Mouse (Mus musculus) stomach, embryonic 14.5 days (tissue): ENCODE results near the gene Ms4a4b. TPM values are rescaled to one million over a fixed set of nuclear protein-coding genes. Genes with fewer than 3 reads are reported as not detected.

Experiments
- polyA plus RNA-seq: library from polyadenylated mRNA; unstranded; fragments of >200 nt; fragmentation: Nextera tagmentation; extraction: Ambion mirVana; gene quantifications from 2 replicates; pipeline ENCODE4 v1.2.1, GENCODE M21; 2014

The Ms4a4b gene
- polyA plus RNA-seq, 1 experiment from 2014 or later, result 0.77 TPM

Other genes starting within 250 kb of the Ms4a4b start
- not detected in 2 replicates for gene Ms4a13, start 246.8 kb upstream of the Ms4a4b start, polyA plus RNA-seq
- gene Ms4a12, start 211.1 kb upstream of the Ms4a4b start, polyA plus RNA-seq, result not detected in 2 replicates
- 0.12 TPM in 1 of 2 replicates, not detected in the other for gene Ms4a1, start 177.3 kb upstream of the Ms4a4b start, polyA plus RNA-seq
- not detected in 2 replicates for gene Ms4a5, start 159.7 kb upstream of the Ms4a4b start, polyA plus RNA-seq
- gene Ms4a14, start 129.1 kb upstream of the Ms4a4b start, polyA plus RNA-seq, result 0.08 TPM in 1 of 2 replicates, not detected in the other
- 6.0 and 6.7 TPM in 2 replicates for gene Ms4a7, start 107.4 kb upstream of the Ms4a4b start, polyA plus RNA-seq
- 7.2 and 7.9 TPM in 2 replicates for gene Ms4a4a, start 68.0 kb upstream of the Ms4a4b start, polyA plus RNA-seq
- 0.61 and 1.0 TPM in 2 replicates for gene Ms4a4c, start 38.8 kb upstream of the Ms4a4b start, polyA plus RNA-seq
- 8.2 and 9.2 TPM in 2 replicates for gene Ms4a6c, start 25.8 kb downstream of the Ms4a4b start, polyA plus RNA-seq
- gene Gm8369, start 42.4 kb downstream of the Ms4a4b start, polyA plus RNA-seq, result not detected in 2 replicates
- 5.6 and 9.7 TPM in 2 replicates for gene Ms4a6b, start 73.0 kb downstream of the Ms4a4b start, polyA plus RNA-seq
- gene Ms4a4d, start 93.2 kb downstream of the Ms4a4b start, polyA plus RNA-seq, result 2.1 and 3.0 TPM in 2 replicates
- gene Ms4a6d, start 161.3 kb downstream of the Ms4a4b start, polyA plus RNA-seq, result 4.3 and 7.1 TPM in 2 replicates
- gene Ms4a2, start 180.2 kb downstream of the Ms4a4b start, polyA plus RNA-seq, result 0.41 TPM in 1 of 2 replicates, not detected in the other
- gene Ms4a3, start 197.3 kb downstream of the Ms4a4b start, polyA plus RNA-seq, result 0.43 TPM in 1 of 2 replicates, not detected in the other
- gene Oosp2, start 217.0 kb downstream of the Ms4a4b start, polyA plus RNA-seq, result not detected in 2 replicates
- not detected in 2 replicates for gene Oosp1, start 247.6 kb downstream of the Ms4a4b start, polyA plus RNA-seq